Mouse (Mus musculus): ENCODE measurements around the gene Hmgb1.

GRCm38 (mm10) chr5:149114034-149114433 is 70.3 kb downstream of the Hmgb1 start:
- no peak for TF ChIP-seq E2F4 (IDR thresholded peaks at IDR 0.05; ENCODE audit: insufficient read depth)
- no peak for TF ChIP-seq POLR2A (IDR thresholded peaks at IDR 0.05; ENCODE audit: insufficient read length, low read depth)
- no peak for TF ChIP-seq MAX (IDR thresholded peaks at IDR 0.05; ENCODE audit: low read depth)
- TF ChIP-seq POLR2AphosphoS2 (IDR thresholded peaks at IDR 0.05; ENCODE audit: insufficient read length, low read depth) = no peak
- TF ChIP-seq USF1 (IDR thresholded peaks at IDR 0.05; ENCODE audit: low read depth) = no peak
